Mouse (Mus musculus): ENCODE measurements around the gene Git2.

DNA sequence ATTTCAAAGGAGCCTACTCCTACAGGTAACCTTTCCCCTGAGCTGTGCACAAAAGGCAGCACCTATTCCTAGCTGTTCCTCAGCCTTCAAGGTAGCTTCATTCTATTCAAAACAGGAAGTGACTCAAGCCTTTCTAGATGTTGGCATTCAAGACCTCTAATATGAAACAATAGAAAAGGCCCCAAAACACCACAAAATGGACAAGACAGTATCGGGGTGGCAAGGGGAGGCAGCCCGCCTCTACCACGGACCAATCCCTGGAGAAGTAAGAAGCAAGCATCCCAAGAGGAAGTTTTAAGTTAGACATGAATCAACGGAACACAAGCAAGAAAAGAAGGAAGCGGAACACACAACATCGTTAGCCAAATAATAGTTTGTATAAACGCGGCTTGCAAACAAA lies 3.5 kb downstream of the Git2 start:
- no peak for TF ChIP-seq CTCF (conservative IDR thresholded peaks at IDR 0.05; ENCODE audit: low read length)
- no peak for TF ChIP-seq NANOG (IDR thresholded peaks at IDR 0.05; ENCODE audit: borderline replicate concordance, low read length)
- no peak for TF ChIP-seq POU5F1 (IDR thresholded peaks at IDR 0.05; ENCODE audit: borderline replicate concordance, low read length)
